Mouse (Mus musculus): ENCODE data around the gene Slc46a2.

Slc46a2 gene

DNA sequence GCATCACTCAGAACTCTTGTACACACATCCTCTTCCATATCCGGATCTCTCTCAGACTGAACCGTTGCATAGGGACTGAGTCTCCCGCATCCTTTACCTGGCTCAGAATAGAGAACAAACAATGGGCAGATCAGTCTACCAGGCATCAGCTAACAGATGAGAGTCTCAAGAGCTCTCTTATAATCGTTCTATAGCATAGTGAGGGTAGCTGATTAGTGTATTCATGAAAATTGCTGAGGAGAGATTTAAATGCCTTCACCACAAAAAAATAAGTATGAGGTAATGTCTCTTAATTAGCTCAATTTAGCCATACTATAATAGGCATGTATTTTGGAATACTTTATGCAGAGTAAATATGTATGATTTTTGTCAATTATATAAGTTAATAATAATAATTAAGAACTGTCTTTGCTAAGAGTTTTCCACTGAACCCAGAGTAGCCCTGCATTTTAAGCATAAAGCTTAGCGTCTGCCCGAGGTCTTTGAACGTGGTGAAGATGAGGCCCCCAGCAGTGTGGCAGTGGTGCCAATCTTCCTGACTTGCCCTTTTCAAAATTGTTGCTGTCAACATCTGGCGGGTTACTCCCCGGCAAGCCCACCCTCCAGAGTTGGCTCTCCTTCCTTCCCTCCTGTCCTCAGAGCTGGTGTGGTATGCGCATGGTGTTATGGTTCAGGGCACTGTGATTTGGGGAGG, 23.0 kb downstream of the Slc46a2 start:
- no peak for DNase-seq

DNA sequence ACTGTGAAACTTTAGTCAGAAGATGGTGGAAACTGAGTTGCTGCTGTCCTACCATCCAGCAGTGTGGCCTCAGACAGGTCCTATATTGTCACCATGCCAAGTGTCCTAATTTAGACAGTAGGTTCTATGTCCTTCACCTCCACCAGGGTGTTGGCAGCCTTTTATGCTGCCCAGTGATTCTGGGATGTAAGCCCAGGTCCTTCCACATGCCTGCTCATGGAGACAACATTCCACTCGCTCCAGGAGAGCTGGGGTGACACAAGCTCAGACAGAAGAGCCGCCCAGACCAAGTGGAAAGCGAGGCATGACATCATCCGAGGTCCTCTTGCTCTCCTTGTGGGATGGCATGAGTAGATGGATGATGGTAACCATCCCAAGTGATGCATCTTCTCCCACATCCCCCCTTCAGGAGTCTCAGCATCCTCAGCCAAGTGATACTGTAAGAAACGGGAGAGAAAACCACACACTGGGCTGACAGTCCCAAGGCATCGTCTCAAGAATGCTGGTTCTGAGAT, 24.7 kb downstream of the Slc46a2 start:
- peak; percentile 75 to 83 for DNase-seq

- no peak for DNase-seq
These were observed 26.8 kb downstream of the Slc46a2 start for GRCm38 (mm10) chr4:59888014-59888413.

- DNase-seq: no peak
These were observed 27.8 kb downstream of the Slc46a2 start for GRCm38 (mm10) chr4:59887011-59887410.

GRCm38 (mm10) chr4:59886281-59886680, 28.6 kb downstream of the Slc46a2 start:
- peak in 1 of 2 experiments; percentile 34 for DNase-seq

DNA sequence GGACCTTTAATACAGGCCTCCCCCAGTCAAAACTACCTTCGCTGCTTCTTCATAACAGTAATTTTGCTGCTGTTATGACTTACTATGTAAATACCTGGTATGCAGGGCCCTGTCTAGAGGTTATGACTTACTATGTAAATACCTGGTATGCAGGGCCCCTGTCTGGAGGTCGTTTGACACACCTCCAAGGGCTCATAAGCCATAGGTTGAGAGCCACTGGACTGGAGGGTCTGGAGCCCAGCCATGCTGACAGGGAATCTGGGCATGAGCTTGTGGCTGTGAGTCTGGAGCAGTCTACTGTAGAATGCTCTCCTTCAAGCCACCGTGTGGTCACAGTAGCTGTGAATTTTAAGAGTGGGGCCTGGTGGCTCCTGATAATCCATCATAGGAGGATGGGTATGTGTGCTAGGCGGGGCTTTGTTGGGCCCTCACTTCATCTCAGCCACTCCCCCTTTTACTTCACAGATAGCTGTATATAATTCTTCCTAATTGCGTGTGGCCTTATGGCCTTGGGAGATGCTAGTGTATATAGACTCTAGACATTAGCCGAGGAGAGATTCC, 30.6 kb downstream of the Slc46a2 start:
- no peak for DNase-seq

DNA sequence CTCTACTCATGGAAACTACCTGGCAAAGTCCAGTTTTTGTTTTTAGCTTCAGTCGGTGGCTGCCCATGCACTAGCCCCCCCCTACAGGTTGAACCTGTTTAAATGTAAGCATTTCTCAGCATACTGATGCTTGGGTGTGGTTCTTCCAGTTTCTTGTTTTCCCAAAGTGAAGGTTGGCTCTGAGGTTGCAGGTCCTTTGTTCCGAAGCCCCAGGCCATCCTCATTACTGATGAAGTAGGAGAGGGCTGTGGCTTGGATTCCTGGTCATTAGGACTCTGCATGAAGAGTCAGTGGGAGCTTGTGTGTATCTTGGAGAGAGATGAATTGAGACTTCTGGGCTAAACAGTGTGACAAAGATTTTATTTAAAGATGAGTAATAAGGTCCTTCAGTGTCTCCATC, 33.6 kb downstream of the Slc46a2 start:
- no peak for DNase-seq

- DNase-seq: peak; percentile 51 to 67
These were observed 34.1 kb downstream of the Slc46a2 start for GRCm38 (mm10) chr4:59880725-59881124.

- no peak for DNase-seq
These were observed 35.4 kb downstream of the Slc46a2 start for GRCm38 (mm10) chr4:59879444-59879843.

DNA sequence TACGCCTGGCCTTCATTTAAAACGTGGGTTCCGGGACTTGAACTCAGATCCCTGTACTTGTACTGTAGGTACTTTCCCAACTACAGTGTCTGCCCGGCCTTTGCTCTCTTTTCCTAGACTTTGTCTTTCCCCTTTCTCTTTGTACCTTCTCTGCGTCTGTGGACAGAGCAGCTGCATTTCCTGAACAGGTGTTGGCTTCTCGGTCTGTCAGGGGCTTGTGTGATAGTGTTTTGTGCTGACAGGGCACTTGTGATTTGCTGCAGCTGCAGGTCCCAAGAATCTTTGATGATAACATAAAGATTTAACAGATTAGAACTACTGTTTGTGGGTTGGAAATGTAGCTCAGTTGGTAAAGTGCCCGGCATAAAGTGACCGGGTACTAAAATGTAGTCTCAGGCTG, 36.3 kb downstream of the Slc46a2 start:
- DNase-seq: no peak

DNA sequence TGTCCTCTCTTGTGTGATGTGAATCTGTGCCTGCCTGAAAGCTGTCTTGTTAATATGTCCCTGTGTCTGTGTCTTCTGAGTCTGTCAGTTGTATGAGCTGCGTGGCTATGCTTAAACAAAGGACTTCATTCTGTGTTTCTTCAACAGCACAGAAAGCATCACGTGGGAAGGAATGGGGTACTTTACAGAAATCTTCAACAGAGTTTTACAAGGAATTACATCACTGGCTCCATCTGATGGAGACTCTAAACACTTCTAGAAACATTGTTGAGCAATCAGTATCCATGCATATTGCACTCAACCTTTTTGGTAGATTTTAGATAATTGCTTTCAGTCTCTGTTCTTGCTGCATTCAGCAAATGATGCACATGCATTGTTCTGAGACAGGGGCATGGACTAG, 37.8 kb downstream of the Slc46a2 start:
- DNase-seq: no peak

GRCm38 (mm10) chr4:59876570-59876969, 38.3 kb downstream of the Slc46a2 start:
- DNase-seq: no peak

DNA sequence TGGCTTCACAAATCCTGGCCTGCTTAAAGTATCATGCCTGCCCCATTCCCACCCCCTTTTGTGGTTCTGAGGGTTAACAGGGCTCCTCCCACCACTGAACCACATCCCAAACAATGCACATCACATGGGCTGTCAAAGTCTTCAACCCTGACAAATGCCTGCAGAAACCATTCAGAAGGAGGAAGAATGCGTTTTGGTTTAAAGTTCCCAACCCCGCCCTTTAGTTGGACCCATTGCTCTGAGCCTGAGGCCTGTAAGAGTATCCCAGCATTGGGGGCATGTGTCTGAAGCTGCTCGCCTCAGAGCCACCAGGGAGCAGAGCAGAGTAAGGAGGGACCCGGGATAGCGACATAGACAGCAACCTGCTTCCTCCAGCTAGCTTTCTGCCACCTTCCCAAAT, 41.0 kb downstream of the Slc46a2 start:
- no peak for DNase-seq

- no peak for DNase-seq
These were observed 41.6 kb downstream of the Slc46a2 start for GRCm38 (mm10) chr4:59873240-59873639.

DNA sequence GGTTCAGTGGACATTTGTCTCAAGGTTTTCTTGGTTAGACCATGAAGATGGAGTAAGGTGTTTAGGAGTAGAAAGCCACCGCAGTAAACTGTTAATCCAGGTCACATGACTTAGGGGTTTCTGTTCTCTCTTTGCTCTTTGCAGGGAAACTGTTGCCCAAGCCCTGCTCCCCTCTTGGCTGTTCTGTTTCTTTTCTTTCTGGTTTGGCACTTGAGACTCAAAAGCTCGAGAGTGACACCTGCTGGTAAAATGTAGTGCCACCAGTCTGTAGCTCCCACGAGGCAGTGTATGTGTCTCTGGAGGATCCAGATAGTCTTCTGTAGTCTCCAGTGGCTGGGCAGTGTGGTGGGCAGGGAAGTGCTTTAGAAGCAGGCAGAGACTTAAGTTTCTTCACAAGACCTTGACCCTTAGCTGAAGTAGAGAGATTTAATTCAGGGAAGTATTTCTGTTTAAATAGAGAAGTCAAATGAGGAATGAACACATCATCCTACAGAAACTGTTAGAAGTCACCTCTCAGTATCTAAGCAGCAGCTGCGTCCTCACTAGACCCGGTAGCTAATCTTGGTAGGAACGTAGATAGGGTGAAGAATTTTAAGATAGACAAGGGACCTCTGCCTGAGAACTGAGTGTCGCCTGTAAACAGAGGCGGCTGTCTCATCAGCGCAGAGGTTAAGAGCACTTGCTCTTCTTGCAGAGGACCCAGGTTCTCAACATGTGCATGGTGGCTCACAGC, 43.8 kb downstream of the Slc46a2 start:
- DNase-seq: peak; percentile 85 to 89

DNA sequence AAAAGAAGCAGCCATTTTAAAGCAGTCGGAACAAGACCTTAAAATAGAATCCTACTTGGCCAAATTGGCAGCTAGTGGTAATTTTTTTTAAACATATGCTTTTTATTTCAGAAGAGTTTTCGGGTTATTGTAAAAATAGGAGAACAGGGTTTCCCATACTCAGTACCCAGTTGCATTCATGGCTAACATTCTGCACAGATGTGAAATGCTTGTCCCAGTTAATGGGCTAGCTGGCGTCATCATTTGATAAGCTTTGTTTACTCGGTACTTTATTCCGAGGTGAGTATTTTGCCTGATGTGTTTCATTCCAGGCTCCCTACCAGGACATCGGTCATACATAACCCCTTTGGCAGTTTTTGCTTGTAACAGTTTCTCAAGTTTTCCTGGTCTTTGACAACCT, 44.4 kb downstream of the Slc46a2 start:
- no peak for DNase-seq

DNA sequence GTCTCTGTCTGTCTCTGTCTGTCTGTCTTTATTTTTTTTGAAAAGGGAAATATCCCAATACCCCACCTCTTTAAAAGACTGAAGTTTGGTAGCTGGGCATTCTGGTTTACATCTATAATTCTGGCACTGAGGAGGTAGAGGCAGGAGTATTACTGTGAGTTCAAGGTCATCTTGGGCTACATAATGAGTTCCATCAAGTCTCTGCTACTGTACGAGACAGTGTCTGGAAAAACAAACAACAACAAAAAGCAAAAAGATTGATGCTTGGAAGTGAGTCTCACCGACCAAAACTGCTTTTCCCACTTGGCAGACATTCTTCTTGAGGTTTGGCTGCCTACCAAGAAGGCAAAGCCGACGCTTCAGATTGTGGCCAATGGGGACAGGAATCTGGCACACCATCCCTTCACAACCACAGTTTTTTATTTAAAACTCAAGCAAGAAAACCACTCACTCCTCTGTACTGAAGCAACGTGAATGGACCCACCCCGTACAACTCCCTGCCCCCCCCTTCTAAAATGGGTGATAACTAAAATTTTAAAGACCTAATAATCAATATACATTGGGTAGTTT, 45.3 kb downstream of the Slc46a2 start:
- DNase-seq: peak; percentile 67 to 70

DNA sequence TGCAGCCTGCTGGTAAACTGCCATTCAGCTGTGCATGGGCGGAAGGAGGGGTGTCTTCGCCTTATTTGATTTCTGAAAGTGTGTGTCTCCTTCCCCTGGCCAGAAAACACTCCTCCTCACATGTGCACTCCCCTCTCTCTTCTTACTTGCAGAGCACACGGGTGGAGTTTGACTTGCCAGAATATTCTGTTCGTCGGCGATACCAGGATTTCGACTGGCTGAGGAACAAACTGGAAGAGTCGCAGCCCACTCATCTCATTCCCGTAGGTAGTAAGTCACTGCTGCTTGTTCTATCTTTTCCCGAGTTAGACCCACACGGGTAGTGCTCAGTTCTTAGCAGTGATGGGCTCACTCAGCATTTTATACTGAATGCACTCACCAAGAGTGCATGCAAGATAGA, 46.8 kb downstream of the Slc46a2 start:
- no peak for DNase-seq

- no peak for DNase-seq
These were observed 51.0 kb downstream of the Slc46a2 start for GRCm38 (mm10) chr4:59863869-59864268.

GRCm38 (mm10) chr4:59862335-59862734, 52.5 kb downstream of the Slc46a2 start:
- no peak for DNase-seq

DNA sequence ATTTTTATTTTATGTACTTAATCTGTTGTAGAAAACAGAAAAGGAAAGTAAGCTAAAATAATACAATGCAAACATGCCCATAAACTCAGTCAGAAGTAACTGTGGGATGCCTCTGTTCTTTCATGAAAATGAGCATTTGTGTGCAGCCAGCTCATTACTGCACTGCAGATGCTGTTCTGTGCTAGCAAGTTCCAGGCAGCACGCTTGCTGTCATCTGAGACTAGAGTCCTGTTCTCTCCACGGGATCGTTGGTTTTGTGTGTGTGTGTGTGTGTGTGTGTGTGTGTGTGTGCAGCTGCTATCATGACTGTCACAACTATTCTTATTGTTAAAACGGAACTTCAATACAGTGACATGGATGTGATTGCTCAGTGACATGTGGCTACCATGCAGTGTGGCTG, 53.0 kb downstream of the Slc46a2 start:
- no peak for DNase-seq

DNA sequence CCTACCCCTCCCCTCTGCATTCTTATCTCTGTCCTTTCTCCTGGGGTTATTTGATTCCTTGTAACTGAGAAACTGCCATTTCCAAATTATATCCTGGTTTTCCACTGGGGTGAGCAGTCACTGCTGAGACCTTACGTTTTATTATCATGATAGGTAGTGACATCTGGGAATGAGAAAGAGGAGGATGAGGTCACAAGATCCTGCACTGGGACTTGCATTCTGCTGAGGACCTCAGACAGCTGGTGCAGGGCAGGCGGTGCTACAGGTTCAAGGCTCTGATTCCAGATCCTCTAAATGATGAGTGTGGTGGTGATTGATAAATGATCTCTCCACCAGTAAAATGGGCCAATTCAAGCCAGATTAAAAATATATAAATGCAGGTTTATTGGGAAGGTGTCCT, 54.4 kb downstream of the Slc46a2 start:
- no peak for DNase-seq

DNA sequence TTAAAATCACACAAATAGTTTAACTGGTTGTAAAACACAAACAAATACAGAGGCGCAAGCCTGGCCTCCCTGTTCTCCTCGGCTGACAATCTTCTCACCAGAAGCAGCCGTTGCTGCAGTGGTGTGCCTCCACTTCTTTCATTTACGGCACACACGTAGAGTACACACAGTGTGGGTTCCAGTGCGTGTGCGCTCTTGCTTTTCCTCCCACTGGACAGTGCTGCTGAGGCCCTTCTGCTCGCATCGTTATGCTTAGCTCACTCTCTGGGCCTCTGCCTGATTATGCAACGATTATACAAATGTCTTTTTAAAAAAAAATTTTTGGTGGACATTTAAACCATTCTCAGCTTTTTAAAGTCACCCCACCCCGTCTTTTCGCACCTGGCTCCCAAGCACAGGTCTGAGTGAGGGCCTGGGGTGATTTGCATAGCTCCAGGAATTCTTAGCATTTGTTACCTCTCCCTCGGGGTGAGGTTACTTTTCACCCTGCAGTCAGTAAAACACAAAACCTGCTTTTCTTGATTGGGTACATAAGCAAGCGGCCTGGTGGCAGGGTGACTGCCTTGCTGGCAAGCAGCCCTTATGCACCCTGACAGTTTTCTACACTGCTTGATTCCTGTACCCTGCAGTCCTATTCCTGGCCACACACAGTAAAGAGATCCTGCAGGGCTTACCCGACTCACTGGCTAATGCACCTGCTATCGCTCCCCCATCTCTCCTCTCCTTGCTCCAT, 55.0 kb downstream of the Slc46a2 start:
- DNase-seq: peak; percentile 78 to 79
